In the genomic region with DNA sequence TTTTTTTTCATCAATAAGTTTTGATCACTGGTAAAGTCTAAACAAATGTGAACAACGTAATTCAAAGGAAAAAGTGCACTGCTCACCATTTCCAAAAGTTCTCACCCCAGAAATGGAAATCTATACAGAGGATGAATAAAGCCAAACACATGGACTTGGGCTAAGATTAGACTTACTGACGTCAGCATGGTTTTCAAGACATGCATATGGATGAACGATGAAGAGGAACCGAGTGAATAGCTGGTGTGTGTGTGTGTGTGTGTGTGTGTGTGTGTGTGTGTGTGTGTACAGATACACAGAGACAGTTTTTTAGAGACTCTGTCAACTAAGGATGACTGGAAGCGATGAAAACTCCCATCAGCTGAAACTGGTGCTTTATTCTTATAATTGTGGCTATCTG, we compare ENCODE assay signal across 30 mouse cellular contexts. TPM values are rescaled to one million over a fixed set of nuclear protein-coding genes. Genes with fewer than 3 reads are reported as not detected.
A peak's percentile ranks its signal among the peaks of the same experiment; 100 is the strongest.
DNase-seq lines count a peak whose midpoint lies in the region; ATAC-seq and TF ChIP-seq lines count a peak whose summit lies in the region.
"Had no signal": no experiment of that assay in that cellular context is flagged by ENCODE, and none has a peak within 500 bp of the region (broad histone marks: within the 10 kb centered on the region; RNA-seq: fewer than 3 reads in every experiment).

No protein-coding gene starts in this region.

- WGBS in forebrain, embryonic 16.5 days: 56% methylated on average over 5 of the region's 5 CpGs
- 95% methylated on average over 5 of the region's 5 CpGs for WGBS in forebrain, embryonic 10.5 days

- no peak overlapping the region for H3K9ac ChIP-seq in forebrain, embryonic 16.5 days (replicated peaks; ENCODE audit: low read depth, low read length)
- H3K9ac ChIP-seq: embryonic facial prominence, embryonic 12.5 days; embryonic facial prominence, embryonic 15.5 days; forebrain, embryonic 13.5 days; heart, embryonic 12.5 days; heart, embryonic 15.5 days; hindbrain, embryonic 13.5 days; intestine, embryonic 15.5 days had no signal

- ATAC-seq in forebrain, embryonic 16.5 days: 0 out of 2 replicates have a peak, but pooled peaks have one; percentile 54
- ATAC-seq: activated CD4-positive, CD25-positive, alpha-beta regulatory T cell, adult 4 months; forebrain, embryonic 13.5 days; hindbrain, embryonic 16.5 days; intestine, embryonic 15.5 days had no signal

- no peaks in the 10 kb centered on the region for H3K27me3 ChIP-seq in forebrain, embryonic 16.5 days (replicated peaks; ENCODE audit: control insufficient read depth, insufficient read depth, low read length)
- H3K27me3 ChIP-seq in forebrain, embryonic 10.5 days (ENCODE audit: poor library complexity, severe bottlenecking): no peaks in the 10 kb centered on the region
- H3K27me3 ChIP-seq: embryonic facial prominence, embryonic 12.5 days; embryonic facial prominence, embryonic 15.5 days; forebrain, embryonic 13.5 days; heart, embryonic 12.5 days; heart, embryonic 15.5 days; hindbrain, embryonic 13.5 days; intestine, embryonic 15.5 days had no signal

- no peak overlapping the region for H3K27ac ChIP-seq in forebrain, embryonic 16.5 days (ENCODE audit: low read length)
- H3K27ac ChIP-seq in forebrain, embryonic 10.5 days: no peak overlapping the region
- peak overlapping the region; percentile 67; the same call in 1 of the 2 replicates for H3K27ac ChIP-seq in gastrocnemius, adult 2 months
- H3K27ac ChIP-seq: embryonic facial prominence, embryonic 12.5 days; embryonic facial prominence, embryonic 15.5 days; forebrain, embryonic 13.5 days; heart, embryonic 15.5 days; hindbrain, embryonic 10.5 days; hindbrain, embryonic 13.5 days; intestine, embryonic 15.5 days had no signal

- no peak for DNase-seq in forebrain, embryonic 10.5 days (ENCODE audit: extremely low spot score, low spot score)
- DNase-seq in gastrocnemius, adult 2 months: no peak
- no peak for DNase-seq in gastrocnemius, postnatal 4 days (ENCODE audit: low spot score in 2 of 2)
- peak; percentile 57 for DNase-seq in right cerebral cortex, adult 18-20 months
- DNase-seq in right cerebral cortex, postnatal 10 days (ENCODE audit: low spot score in 2 of 2): no peak
- no peak for DNase-seq in adrenal gland, adult 2 months
- DNase-seq: adrenal gland, postnatal 10 days; adrenal gland, postnatal 36 days; cerebellum, adult 11 months; cerebellum, adult 2 months; cerebellum, adult 9-11 months; cerebellum, postnatal 25 days; gastrocnemius, postnatal 10 days; gastrocnemius, postnatal 36 days; heart, adult 18-20 months; heart, postnatal 10 days; heart, postnatal 36 days had no signal

- H3K9me3 ChIP-seq in forebrain, embryonic 16.5 days (ENCODE audit: control insufficient read depth, low read length): no peaks in the 10 kb centered on the region
- no peaks in the 10 kb centered on the region for H3K9me3 ChIP-seq in forebrain, embryonic 10.5 days
- H3K9me3 ChIP-seq: embryonic facial prominence, embryonic 12.5 days; embryonic facial prominence, embryonic 15.5 days; forebrain, embryonic 13.5 days; heart, embryonic 12.5 days; heart, embryonic 15.5 days; hindbrain, embryonic 10.5 days; hindbrain, embryonic 13.5 days; intestine, embryonic 15.5 days had no signal

- no peak overlapping the region for H3K4me3 ChIP-seq in forebrain, embryonic 16.5 days (replicated peaks; ENCODE audit: low read length)
- H3K4me3 ChIP-seq in forebrain, embryonic 10.5 days: no peak overlapping the region
- no peak overlapping the region for H3K4me3 ChIP-seq in gastrocnemius, adult 2 months
- H3K4me3 ChIP-seq: embryonic facial prominence, embryonic 12.5 days; embryonic facial prominence, embryonic 15.5 days; erythroblast, embryonic 14.5 days; forebrain, embryonic 13.5 days; heart, embryonic 12.5 days; heart, embryonic 15.5 days; hindbrain, embryonic 10.5 days; hindbrain, embryonic 13.5 days; intestine, embryonic 15.5 days had no signal

- H3K4me1 ChIP-seq in forebrain, embryonic 16.5 days (replicated peaks; ENCODE audit: control insufficient read depth, insufficient read depth, low read length): peaks cover 13% of the 10 kb centered on the region
- peaks cover 11% of the 10 kb centered on the region for H3K4me1 ChIP-seq in forebrain, embryonic 10.5 days

- H3K36me3 ChIP-seq in forebrain, embryonic 16.5 days (ENCODE audit: control insufficient read depth, insufficient read depth): no peaks in the 10 kb centered on the region
- no peaks in the 10 kb centered on the region for H3K36me3 ChIP-seq in forebrain, embryonic 10.5 days (replicated peaks)
- H3K36me3 ChIP-seq: embryonic facial prominence, embryonic 15.5 days; heart, embryonic 12.5 days; heart, embryonic 15.5 days; hindbrain, embryonic 10.5 days; hindbrain, embryonic 13.5 days; intestine, embryonic 15.5 days had no signal

- intact Hi-C loops in gastrocnemius, adult 2 months (cut with DNase I): no loop called here

- no peak for TF ChIP-seq CTCF in gastrocnemius, adult 2 months (IDR thresholded peaks at IDR 0.05)

- H3K4me2 ChIP-seq in forebrain, embryonic 16.5 days (ENCODE audit: low read length): no peak overlapping the region
- H3K4me2 ChIP-seq: embryonic facial prominence, embryonic 12.5 days; embryonic facial prominence, embryonic 15.5 days; forebrain, embryonic 13.5 days; heart, embryonic 12.5 days; heart, embryonic 15.5 days; hindbrain, embryonic 13.5 days; intestine, embryonic 15.5 days had no signal

RNA-seq across cellular contexts. Expression of a gene that starts 29.2 kb away (rescaled TPM):
- polyA plus RNA-seq in forebrain, embryonic 16.5 days (2015; fragmentation: Nextera tagmentation; extraction: Ambion mirVana): 24.0 and 28.7 TPM in 2 replicates
- 3.7 and 4.6 TPM in 2 replicates for polyA plus RNA-seq in forebrain, embryonic 10.5 days (2016; fragmentation: Nextera tagmentation; extraction: Ambion mirVana)
- total RNA-seq in gastrocnemius, adult 2 months (2021): 100 to 1,000 TPM in 1 of 2 experiments, 10 to 100 TPM in 1; 96.6 to 104 TPM
- total RNA-seq in gastrocnemius, postnatal 4 days (2021): 10 to 100 TPM; 45.4 to 48.8 TPM
- 10 to 100 TPM; 20.4 to 23.3 TPM for total RNA-seq in adrenal gland, adult 2 months (2021)
- 27.8 and 31.9 TPM in 2 replicates for polyA plus RNA-seq in adrenal gland, adult 2 months (2012; rRNA removed)
- total RNA-seq: common myeloid progenitor, adult 5-6 weeks had no signal
- polyA plus RNA-seq: activated CD4-positive, CD25-positive, alpha-beta regulatory T cell, adult 4 months; erythroblast, embryonic 14.5 days had no signal
